Mouse (Mus musculus) ES-E14 (cell line): Measurements from ENCODE around the gene Insr. TPM values are rescaled to one million over a fixed set of nuclear protein-coding genes. Genes with fewer than 3 reads are reported as not detected.

ENCODE experiments used
- DNase-seq: peaks from one replicate; pipeline ENCODE4 v3.0.0-alpha.2; 2013; ENCODE audit warnings: low read depth, low spot score
- H3K27ac ChIP-seq: 2 replicates; pipeline ENCODE4 v1.5.1; 2012; ENCODE audit warnings: low read depth, mild to moderate bottlenecking, low read length, moderate library complexity, mixed read lengths; ENCODE audit not compliant: poor library complexity, insufficient read depth, severe bottlenecking
- H3K36me3 ChIP-seq: 2 replicates; pipeline ENCODE4 v1.6.1; 2012; ENCODE audit warnings: mild to moderate bottlenecking, low read length, moderate library complexity, mixed read lengths; ENCODE audit not compliant: control insufficient read depth, poor library complexity, insufficient read depth, severe bottlenecking
- H3K4me1 ChIP-seq, 2 experiments: fragments of 150-350 bp in 1 of 2; sonication (generic) in 1 of 2; 2 replicates each; pipeline ENCODE4 v1.6.1; 2012; ENCODE audit warnings: low read length in 2 of 2, mild to moderate bottlenecking in 1 of 2, mixed read lengths in 1 of 2; ENCODE audit not compliant: control insufficient read depth in 2 of 2, insufficient read depth in 2 of 2, poor library complexity in 1 of 2
- H3K4me3 ChIP-seq, 2 experiments: fragments of 150-350 bp in 1 of 2; sonication (generic) in 1 of 2; 2 replicates each; pipeline ENCODE4 v1.5.1; 2012; ENCODE audit warnings: low read length in 2 of 2, low read depth in 1 of 2, mild to moderate bottlenecking in 1 of 2, mixed read lengths in 1 of 2; ENCODE audit not compliant: insufficient read depth in 1 of 2, poor library complexity in 1 of 2, severe bottlenecking in 1 of 2
- H3K9ac ChIP-seq: 2 replicates; pipeline ENCODE4 v1.6.1; 2012; ENCODE audit warnings: low read depth, mild to moderate bottlenecking, low read length, mixed read lengths; ENCODE audit not compliant: poor library complexity, insufficient read depth, severe bottlenecking
- H3K9me3 ChIP-seq: fragments of 150-350 bp; sonication (generic); 2 replicates; pipeline ENCODE4 v1.6.1; 2012; ENCODE audit warnings: low read depth, mild to moderate bottlenecking, low read length; ENCODE audit not compliant: control insufficient read depth, insufficient read depth
- CHD2 ChIP-seq: IDR thresholded peaks from 2 replicates; pipeline ENCODE4 v1.6.1; 2014; ENCODE audit warnings: mild to moderate bottlenecking, low read depth, low read length, inconsistent platforms
- HCFC1 ChIP-seq: IDR thresholded peaks from 2 replicates; pipeline ENCODE4 v1.6.1; 2012; ENCODE audit warnings: low read length, inconsistent platforms, borderline replicate concordance; ENCODE audit not compliant: insufficient read depth
- MAFK ChIP-seq: IDR thresholded peaks from 2 replicates; pipeline ENCODE4 v1.6.1; 2014; ENCODE audit warnings: mild to moderate bottlenecking, low read depth, low read length, inconsistent platforms; ENCODE audit not compliant: insufficient read depth
- ZC3H11A ChIP-seq: IDR thresholded peaks from 2 replicates; pipeline ENCODE4 v1.6.1; 2012; ENCODE audit warnings: low read depth, mild to moderate bottlenecking, inconsistent platforms, low read length, borderline replicate concordance
- ZNF384 ChIP-seq: IDR thresholded peaks from 2 replicates; pipeline ENCODE4 v1.6.1; 2012; ENCODE audit warnings: low read depth, low read length, inconsistent platforms
- in situ Hi-C, 2 experiments: fragments of 600-800 bp; cut with MboI; formaldehyde crosslinking; loops; one replicate each; pipeline ENCODE4 v1.15.1; 2025; ENCODE audit warnings: low sequenced_read_pairs in 2 of 2, inconsistent platforms in 1 of 2; ENCODE audit not compliant: unreplicated experiment in 2 of 2
- total RNA-seq: library from RNA; depleted of rRNA; stranded (reverse); fragments of 300-350 nt; gene quantifications from 2 replicates; pipeline ENCODE4 v1.2.3, GENCODE M21; 2012

The Insr gene
- total RNA-seq, 1 experiment = 9.3 TPM

DNA sequence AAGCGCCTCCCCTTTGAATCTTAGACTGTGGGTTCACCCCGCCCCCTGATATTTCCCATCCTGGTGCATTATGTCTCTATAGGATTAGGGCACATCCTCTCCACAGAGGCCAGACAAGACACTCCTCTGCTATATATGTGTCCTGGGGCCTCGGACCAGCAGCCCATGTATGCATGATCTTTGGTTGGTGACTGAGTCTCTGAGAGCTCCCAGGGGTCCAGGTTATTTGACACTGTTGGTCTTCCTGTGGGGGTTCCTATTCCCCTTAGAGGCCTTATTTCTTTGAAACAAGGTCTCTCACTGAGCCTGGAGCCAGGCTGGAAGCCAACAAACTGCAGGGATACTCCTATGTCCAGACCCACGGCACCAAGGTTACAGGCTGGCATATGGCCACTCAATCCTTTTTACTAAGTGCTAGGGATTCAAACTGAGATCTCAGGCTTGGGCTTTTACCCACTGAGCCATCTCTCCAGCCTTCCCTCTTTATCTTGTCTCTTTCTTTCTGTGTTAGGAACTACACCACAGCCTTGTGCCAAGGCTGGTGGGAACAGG is 62.8 kb downstream of the Insr start:
- Histone ChIP-seq H3K4me3 (no peak overlapping the region), H3K9me3 (no peaks in the 10 kb centered on the region), H3K9ac (no peak overlapping the region), H3K4me1 (no peaks in the 10 kb centered on the region), H3K27ac (no peak overlapping the region), H3K36me3 (no peaks in the 10 kb centered on the region)
- DNase-seq = no peak
- TF ChIP-seq HCFC1 (no peak), ZNF384 (no peak), ZC3H11A (no peak), MAFK (no peak), CHD2 (no peak)
- in situ Hi-C loops = no loop called here

DNA sequence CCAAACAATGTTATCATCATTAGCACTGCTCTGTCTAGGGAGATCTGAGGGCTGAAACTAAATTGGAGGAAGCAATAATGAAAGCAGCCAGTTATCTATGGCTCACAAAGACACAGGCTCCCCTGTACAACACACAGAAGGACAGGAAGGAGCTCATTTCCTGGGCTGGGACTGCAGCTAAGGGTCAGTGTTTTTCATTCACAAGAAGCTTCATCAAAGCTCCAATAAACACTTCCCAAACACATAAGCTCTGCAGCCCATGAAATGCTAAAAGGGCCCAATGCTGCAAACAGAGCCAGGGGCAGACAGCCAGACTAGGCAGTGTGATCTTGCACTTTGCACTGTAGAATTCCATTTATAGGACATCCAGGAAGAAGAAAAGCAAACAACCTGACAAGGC is 63.9 kb downstream of the Insr start:
- H3K27ac ChIP-seq = no peak overlapping the region
- no peaks in the 10 kb centered on the region for H3K9me3 ChIP-seq
- H3K9ac ChIP-seq = no peak overlapping the region
- no peak overlapping the region for H3K4me3 ChIP-seq
- no peak for TF ChIP-seq ZC3H11A
- no peak for TF ChIP-seq HCFC1
- no peak for TF ChIP-seq CHD2
- no peak for TF ChIP-seq MAFK
- TF ChIP-seq ZNF384 = no peak
- H3K36me3 ChIP-seq = no peaks in the 10 kb centered on the region; the same call in 1 of the 2 replicates
- H3K4me1 ChIP-seq = no peaks in the 10 kb centered on the region
- in situ Hi-C loops = no loop called here
- DNase-seq = no peak

DNA sequence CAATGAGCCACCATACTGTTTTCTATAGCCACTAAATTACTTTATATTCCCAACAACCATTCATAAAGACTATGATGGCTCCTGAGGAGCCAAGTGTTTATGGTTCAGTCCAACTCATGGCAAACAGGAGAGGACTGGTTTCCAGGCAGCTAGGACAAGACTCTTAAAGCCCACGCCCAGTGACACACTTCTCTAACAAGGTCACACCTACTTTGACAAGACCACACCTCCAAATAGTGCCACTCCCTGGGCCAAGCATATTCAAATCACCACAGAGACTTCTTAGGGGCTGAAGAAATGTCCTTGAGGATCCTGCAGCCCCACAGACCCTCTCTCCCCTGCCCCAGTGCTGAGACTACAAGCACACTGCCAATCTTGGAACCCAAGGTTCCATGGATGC is 64.8 kb downstream of the Insr start:
- H3K36me3 ChIP-seq = no peaks in the 10 kb centered on the region; the same call in 1 of the 2 replicates
- no peak overlapping the region for H3K27ac ChIP-seq
- in situ Hi-C loops = no loop called here
- H3K9ac ChIP-seq = no peak overlapping the region
- no peak for DNase-seq
- no peaks in the 10 kb centered on the region for H3K4me1 ChIP-seq
- H3K9me3 ChIP-seq = no peaks in the 10 kb centered on the region
- H3K4me3 ChIP-seq = no peak overlapping the region
- no peak for TF ChIP-seq CHD2
- TF ChIP-seq ZC3H11A = no peak
- TF ChIP-seq HCFC1 = no peak
- TF ChIP-seq MAFK = no peak
- TF ChIP-seq ZNF384 = no peak

DNA sequence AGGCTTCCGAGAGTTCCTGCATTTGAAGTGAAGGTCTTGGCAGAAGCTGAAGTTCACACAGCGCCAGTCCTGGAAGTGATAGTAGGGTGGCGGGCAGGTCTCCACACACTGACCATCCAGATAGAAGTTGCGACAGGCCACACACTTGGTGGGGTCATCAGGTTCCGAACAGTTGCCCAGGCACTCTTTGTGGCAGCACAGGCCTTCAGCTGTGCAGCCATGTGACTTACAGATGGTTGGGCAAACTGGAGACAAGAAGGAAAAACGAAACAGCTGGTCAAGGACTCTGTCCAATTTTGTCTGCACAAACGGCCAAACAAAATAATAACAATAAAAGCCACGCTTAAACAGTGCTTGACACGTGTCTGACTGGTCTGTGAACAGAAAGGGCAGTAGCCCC is 68.0 kb downstream of the Insr start:
- in situ Hi-C loops = no loop called here

DNA sequence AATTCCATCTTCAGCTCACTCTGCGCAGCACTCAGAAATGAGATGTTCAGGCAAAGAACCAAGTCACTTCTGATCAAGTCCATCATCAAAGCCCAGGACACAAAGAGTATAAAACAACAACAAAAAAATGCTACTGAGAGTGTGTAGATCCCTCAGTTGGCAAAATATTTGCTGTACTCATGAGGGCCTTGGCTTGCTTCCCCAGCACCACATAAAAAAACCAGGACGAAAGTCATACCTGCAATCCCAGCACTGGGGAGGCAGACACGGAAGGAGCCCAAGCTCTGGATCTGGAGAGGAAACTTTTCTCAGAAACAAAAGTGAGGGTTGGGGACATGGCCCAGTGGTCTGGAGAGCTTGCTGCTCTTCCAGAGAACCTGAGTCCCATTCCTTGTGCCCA is 69.5 kb downstream of the Insr start:
- Histone ChIP-seq H3K4me3 (no peak overlapping the region), H3K9ac (no peak overlapping the region), H3K9me3 (no peaks in the 10 kb centered on the region), H3K27ac (no peak overlapping the region), H3K4me1 (no peaks in the 10 kb centered on the region), H3K36me3 (no peaks in the 10 kb centered on the region; the same call in 1 of the 2 replicates)
- DNase-seq = no peak
- TF ChIP-seq MAFK = no peak
- in situ Hi-C loops = no loop called here

More for the DNA sequence above, 68.0 kb downstream of the Insr start:
- no peak overlapping the region for H3K9ac ChIP-seq
- DNase-seq = no peak
- H3K36me3 ChIP-seq = no peaks in the 10 kb centered on the region; the same call in 1 of the 2 replicates
- no peaks in the 10 kb centered on the region for H3K4me1 ChIP-seq
- no peaks in the 10 kb centered on the region for H3K9me3 ChIP-seq
- TF ChIP-seq MAFK (no peak), HCFC1 (no peak), CHD2 (no peak), ZNF384 (no peak), ZC3H11A (no peak)
- H3K4me3 ChIP-seq = no peak overlapping the region
- H3K27ac ChIP-seq = no peak overlapping the region
